Comparison of ENCODE assay signal across 8 mouse cellular contexts in genomic region chr2:178412598-178412997, GRCm38 (mm10). TPM values are rescaled to one million over a fixed set of nuclear protein-coding genes. Genes with fewer than 3 reads are reported as not detected.
DNase-seq lines count a peak whose midpoint lies in the region; ATAC-seq and TF ChIP-seq lines count a peak whose summit lies in the region.

No protein-coding gene starts in this region.

- H3K4me1 ChIP-seq in hindbrain, embryonic 14.5 days (replicated peaks; ENCODE audit: control insufficient read depth, insufficient read depth, low read length), result peaks cover 16% of the 10 kb centered on the region; the same call in 1 of the 2 replicates
- H3K4me1 ChIP-seq in hindbrain, embryonic 10.5 days (replicated peaks), result peaks cover 23% of the 10 kb centered on the region
- H3K4me1 ChIP-seq in heart, embryonic 11.5 days (ENCODE audit: control insufficient read depth, insufficient read depth, low read length), result peaks cover 46% of the 10 kb centered on the region
- peaks cover 7% of the 10 kb centered on the region for H3K4me1 ChIP-seq in lung, postnatal 0 days (ENCODE audit: insufficient read depth, low read depth, low read length)
- H3K4me1 ChIP-seq in forebrain, embryonic 13.5 days, result peaks cover 18% of the 10 kb centered on the region
- peaks cover 16% of the 10 kb centered on the region for H3K4me1 ChIP-seq in forebrain, embryonic 16.5 days (replicated peaks; ENCODE audit: control insufficient read depth, insufficient read depth, low read length)

- TF ChIP-seq CTCF in lung, postnatal 0 days (IDR thresholded peaks at IDR 0.05), result no peak

- no peak for TF ChIP-seq EP300 in lung, postnatal 0 days (IDR thresholded peaks at IDR 0.05)

- H3K4me3 ChIP-seq in hindbrain, embryonic 14.5 days (replicated peaks; ENCODE audit: low read length), result no peak overlapping the region
- H3K4me3 ChIP-seq in hindbrain, embryonic 10.5 days, result no peak overlapping the region
- peak overlapping the region; percentile 63 for H3K4me3 ChIP-seq in heart, embryonic 11.5 days (ENCODE audit: low read depth, low read length)
- no peak overlapping the region for H3K4me3 ChIP-seq in lung, postnatal 0 days (ENCODE audit: low read depth, low read length)
- H3K4me3 ChIP-seq in forebrain, embryonic 13.5 days, result no peak overlapping the region
- no peak overlapping the region for H3K4me3 ChIP-seq in forebrain, embryonic 16.5 days (replicated peaks; ENCODE audit: low read length)

- H3K4me2 ChIP-seq in hindbrain, embryonic 14.5 days (replicated peaks), result peak overlapping the region; percentile 97; the same call in 1 of the 2 replicates
- H3K4me2 ChIP-seq in heart, embryonic 11.5 days, result peak overlapping the region; percentile 98
- no peak overlapping the region for H3K4me2 ChIP-seq in lung, postnatal 0 days (replicated peaks; ENCODE audit: low read depth, low read length)
- H3K4me2 ChIP-seq in forebrain, embryonic 13.5 days, result no peak overlapping the region
- H3K4me2 ChIP-seq in forebrain, embryonic 16.5 days (ENCODE audit: low read length), result no peak overlapping the region

- ATAC-seq in hindbrain, embryonic 14.5 days (ENCODE audit: low FRiP score), result no peak
- ATAC-seq in heart, embryonic 11.5 days (replicated peaks; ENCODE audit: insufficient number of reproducible peaks, low FRiP score, low TSS enrichment), result no peak
- ATAC-seq in lung, postnatal 0 days, result peak; percentile 11; the same call in 1 of the 2 replicates
- no peak for ATAC-seq in forebrain, embryonic 13.5 days
- no peak for ATAC-seq in forebrain, embryonic 16.5 days

- no peak for DNase-seq in hindbrain, embryonic 14.5 days (ENCODE audit: low spot score)
- no peak for DNase-seq in hindbrain, embryonic 10.5 days (ENCODE audit: low spot score)
- peak; percentile 72 for DNase-seq in NIH3T3 (ENCODE audit: low read depth)
- peak; percentile 68 for DNase-seq in lung, postnatal 0 days (ENCODE audit: low spot score)
- DNase-seq in adrenal gland, adult 18-20 months (ENCODE audit: low spot score in 2 of 2), result no peak

- no peaks in the 10 kb centered on the region for H3K27me3 ChIP-seq in hindbrain, embryonic 14.5 days (ENCODE audit: control insufficient read depth, insufficient read depth, low read length)
- peaks cover 46% of the 10 kb centered on the region for H3K27me3 ChIP-seq in hindbrain, embryonic 10.5 days (ENCODE audit: insufficient read depth, poor library complexity, severe bottlenecking)
- H3K27me3 ChIP-seq in heart, embryonic 11.5 days (ENCODE audit: control insufficient read depth, insufficient read depth, low read length), result no peaks in the 10 kb centered on the region
- 0 out of 2 replicates have a peak, but pooled peaks cover 2% of the 10 kb centered on the region for H3K27me3 ChIP-seq in lung, postnatal 0 days (replicated peaks; ENCODE audit: insufficient read depth, low read length)
- peaks cover 23% of the 10 kb centered on the region for H3K27me3 ChIP-seq in forebrain, embryonic 13.5 days
- H3K27me3 ChIP-seq in forebrain, embryonic 16.5 days (replicated peaks; ENCODE audit: control insufficient read depth, insufficient read depth, low read length), result peaks cover 6% of the 10 kb centered on the region

- no peak overlapping the region for H3K9ac ChIP-seq in hindbrain, embryonic 14.5 days
- H3K9ac ChIP-seq in heart, embryonic 11.5 days (ENCODE audit: low read depth, low read length), result peak overlapping the region; percentile 88; the same call in 1 of the 2 replicates
- no peak overlapping the region for H3K9ac ChIP-seq in lung, postnatal 0 days (replicated peaks; ENCODE audit: low read depth)
- H3K9ac ChIP-seq in forebrain, embryonic 13.5 days, result no peak overlapping the region
- no peak overlapping the region for H3K9ac ChIP-seq in forebrain, embryonic 16.5 days (replicated peaks; ENCODE audit: low read depth, low read length)

- H3K36me3 ChIP-seq in hindbrain, embryonic 14.5 days (replicated peaks; ENCODE audit: control insufficient read depth, insufficient read depth), result no peaks in the 10 kb centered on the region
- H3K36me3 ChIP-seq in hindbrain, embryonic 10.5 days, result no peaks in the 10 kb centered on the region
- H3K36me3 ChIP-seq in heart, embryonic 11.5 days (ENCODE audit: control insufficient read depth, insufficient read depth, low read length), result no peaks in the 10 kb centered on the region
- H3K36me3 ChIP-seq in lung, postnatal 0 days (ENCODE audit: insufficient read depth, low read length), result no peaks in the 10 kb centered on the region
- no peaks in the 10 kb centered on the region for H3K36me3 ChIP-seq in forebrain, embryonic 13.5 days (ENCODE audit: poor library complexity, severe bottlenecking)
- H3K36me3 ChIP-seq in forebrain, embryonic 16.5 days (ENCODE audit: control insufficient read depth, insufficient read depth), result no peaks in the 10 kb centered on the region

- 68% methylated on average over 6 of the region's 6 CpGs for WGBS in hindbrain, embryonic 14.5 days
- 72% methylated on average over 6 of the region's 6 CpGs for WGBS in hindbrain, embryonic 10.5 days
- WGBS in heart, embryonic 11.5 days (ENCODE audit: insufficient replicate concordance), result 22% methylated on average over 6 of the region's 6 CpGs
- 47% methylated on average over 6 of the region's 6 CpGs for WGBS in lung, postnatal 0 days
- 85% methylated on average over 6 of the region's 6 CpGs for WGBS in forebrain, embryonic 13.5 days
- 83% methylated on average over 6 of the region's 6 CpGs for WGBS in forebrain, embryonic 16.5 days

- H3K27ac ChIP-seq in hindbrain, embryonic 14.5 days, result no peak overlapping the region
- H3K27ac ChIP-seq in hindbrain, embryonic 10.5 days, result no peak overlapping the region
- H3K27ac ChIP-seq in heart, embryonic 11.5 days (ENCODE audit: low read depth, low read length), result peak overlapping the region; percentile 85
- H3K27ac ChIP-seq in lung, postnatal 0 days (ENCODE audit: low read length), result no peak overlapping the region
- no peak overlapping the region for H3K27ac ChIP-seq in forebrain, embryonic 13.5 days
- no peak overlapping the region for H3K27ac ChIP-seq in forebrain, embryonic 16.5 days (ENCODE audit: low read length)

- no peaks in the 10 kb centered on the region for H3K9me3 ChIP-seq in hindbrain, embryonic 14.5 days (ENCODE audit: control insufficient read depth, low read length)
- peaks cover 2% of the 10 kb centered on the region for H3K9me3 ChIP-seq in hindbrain, embryonic 10.5 days
- no peaks in the 10 kb centered on the region for H3K9me3 ChIP-seq in heart, embryonic 11.5 days (replicated peaks; ENCODE audit: control insufficient read depth, low read length)
- H3K9me3 ChIP-seq in lung, postnatal 0 days (ENCODE audit: low read length), result no peaks in the 10 kb centered on the region
- H3K9me3 ChIP-seq in forebrain, embryonic 13.5 days (replicated peaks), result 0 out of 2 replicates have a peak, but pooled peaks cover under 1% of the 10 kb centered on the region
- H3K9me3 ChIP-seq in forebrain, embryonic 16.5 days (ENCODE audit: control insufficient read depth, low read length), result no peaks in the 10 kb centered on the region

RNA-seq across cellular contexts. Expression of gene Ppp1r3d, which starts 1.7 kb away (rescaled TPM):
- polyA plus RNA-seq in hindbrain, embryonic 14.5 days (2014; fragmentation: Nextera tagmentation; extraction: Ambion mirVana), result 5.0 and 7.0 TPM in 2 replicates
- polyA plus RNA-seq in hindbrain, embryonic 10.5 days (2016; fragmentation: Nextera tagmentation; extraction: Ambion mirVana), result 0.92 and 1.3 TPM in 2 replicates
- polyA plus RNA-seq in heart, embryonic 11.5 days (2014; fragmentation: Nextera tagmentation; extraction: Ambion mirVana), result 11.7 and 20.7 TPM in 2 replicates
- polyA plus RNA-seq in lung, postnatal 0 days (2015; fragmentation: Nextera tagmentation; extraction: Ambion mirVana), result 3.5 and 4.2 TPM in 2 replicates
- polyA plus RNA-seq in forebrain, embryonic 13.5 days (2015; fragmentation: Nextera tagmentation; extraction: Ambion mirVana), result 0.68 and 0.74 TPM in 2 replicates
- polyA plus RNA-seq in forebrain, embryonic 16.5 days (2015; fragmentation: Nextera tagmentation; extraction: Ambion mirVana), result 1.9 and 2.4 TPM in 2 replicates
- total RNA-seq in adrenal gland, adult 18-20 months (2021), result 10 to 100 TPM in 1 of 2 experiments, 1 to 10 TPM in 1; 3.6 to 10.9 TPM

RNA-seq across cellular contexts. Expression of gene Fam217b, which starts 1.7 kb away (rescaled TPM):
- polyA plus RNA-seq in hindbrain, embryonic 14.5 days (2014; fragmentation: Nextera tagmentation; extraction: Ambion mirVana), result 15.1 and 17.1 TPM in 2 replicates
- polyA plus RNA-seq in hindbrain, embryonic 10.5 days (2016; fragmentation: Nextera tagmentation; extraction: Ambion mirVana), result 2.0 and 2.3 TPM in 2 replicates
- polyA plus RNA-seq in heart, embryonic 11.5 days (2014; fragmentation: Nextera tagmentation; extraction: Ambion mirVana), result 7.9 and 8.3 TPM in 2 replicates
- 3.5 and 4.2 TPM in 2 replicates for polyA plus RNA-seq in lung, postnatal 0 days (2015; fragmentation: Nextera tagmentation; extraction: Ambion mirVana)
- polyA plus RNA-seq in forebrain, embryonic 13.5 days (2015; fragmentation: Nextera tagmentation; extraction: Ambion mirVana), result 1.9 and 3.1 TPM in 2 replicates
- polyA plus RNA-seq in forebrain, embryonic 16.5 days (2015; fragmentation: Nextera tagmentation; extraction: Ambion mirVana), result 6.2 and 6.4 TPM in 2 replicates
- total RNA-seq in adrenal gland, adult 18-20 months (2021), result 1 to 10 TPM; 3.3 to 6.0 TPM

RNA-seq across cellular contexts. Expression of gene Sycp2, which starts 5.1 kb away (rescaled TPM):
- polyA plus RNA-seq in hindbrain, embryonic 14.5 days (2014; fragmentation: Nextera tagmentation; extraction: Ambion mirVana), result 0.31 and 0.41 TPM in 2 replicates
- polyA plus RNA-seq in hindbrain, embryonic 10.5 days (2016; fragmentation: Nextera tagmentation; extraction: Ambion mirVana), result 0.10 and 0.12 TPM in 2 replicates
- 0.15 and 0.16 TPM in 2 replicates for polyA plus RNA-seq in heart, embryonic 11.5 days (2014; fragmentation: Nextera tagmentation; extraction: Ambion mirVana)
- polyA plus RNA-seq in lung, postnatal 0 days (2015; fragmentation: Nextera tagmentation; extraction: Ambion mirVana), result 0.10 and 0.15 TPM in 2 replicates
- polyA plus RNA-seq in forebrain, embryonic 13.5 days (2015; fragmentation: Nextera tagmentation; extraction: Ambion mirVana), result 0.22 and 0.38 TPM in 2 replicates
- 0.19 and 0.46 TPM in 2 replicates for polyA plus RNA-seq in forebrain, embryonic 16.5 days (2015; fragmentation: Nextera tagmentation; extraction: Ambion mirVana)
- total RNA-seq in adrenal gland, adult 18-20 months (2021), result under 1 TPM; 0.33 to 0.45 TPM

RNA-seq across cellular contexts. Expression of gene Cdh26, which starts 17.7 kb away (rescaled TPM):
- 0.16 and 0.21 TPM in 2 replicates for polyA plus RNA-seq in hindbrain, embryonic 14.5 days (2014; fragmentation: Nextera tagmentation; extraction: Ambion mirVana)
- 0.10 and 0.63 TPM in 2 replicates for polyA plus RNA-seq in hindbrain, embryonic 10.5 days (2016; fragmentation: Nextera tagmentation; extraction: Ambion mirVana)
- polyA plus RNA-seq in heart, embryonic 11.5 days (2014; fragmentation: Nextera tagmentation; extraction: Ambion mirVana), result 0.10 and 0.24 TPM in 2 replicates
- polyA plus RNA-seq in lung, postnatal 0 days (2015; fragmentation: Nextera tagmentation; extraction: Ambion mirVana), result 0.13 and 0.19 TPM in 2 replicates
- polyA plus RNA-seq in forebrain, embryonic 13.5 days (2015; fragmentation: Nextera tagmentation; extraction: Ambion mirVana), result 0.06 TPM in 1 of 2 replicates, not detected in the other
- polyA plus RNA-seq in forebrain, embryonic 16.5 days (2015; fragmentation: Nextera tagmentation; extraction: Ambion mirVana), result 0.16 and 0.18 TPM in 2 replicates
- total RNA-seq in adrenal gland, adult 18-20 months (2021), result under 1 TPM in 1 of 2 experiments, not detected in 1; 0.96 TPM

Comparison
In these comparisons a context has a peak if more than half of its experiments do, and no peak if none do; other contexts are left out.
1. DNase-seq: peak in NIH3T3 (single experiment) and lung, postnatal 0 days (single experiment); none in hindbrain, embryonic 14.5 days (single experiment), hindbrain, embryonic 10.5 days (single experiment) and adrenal gland, adult 18-20 months (0 of 2).
2. H3K4me2 ChIP-seq: peak in hindbrain, embryonic 14.5 days (single experiment) and heart, embryonic 11.5 days (single experiment); none in lung, postnatal 0 days (single experiment), forebrain, embryonic 13.5 days (single experiment) and forebrain, embryonic 16.5 days (single experiment).